Mouse (Mus musculus) MEL (cell line): Measurements from ENCODE around the gene Tmem169. TPM values are rescaled to one million over a fixed set of nuclear protein-coding genes. Genes with fewer than 3 reads are reported as not detected.

Experiments used
- DNase-seq: peaks from one replicate; pipeline ENCODE4 v3.0.0; 2011; ENCODE audit warnings: low read depth, low spot score
- H3K27ac ChIP-seq: 2 replicates; pipeline ENCODE4 v1.5.1; 2012; ENCODE audit warnings: low read depth, mild to moderate bottlenecking, control low read depth, low read length, moderate library complexity; ENCODE audit not compliant: control insufficient read depth
- H3K27me3 ChIP-seq, 2 experiments: fragments of 150-350 bp in 1 of 2; sonication (generic) in 1 of 2; 2 replicates each; pipeline ENCODE4 v1.6.1; 2012; ENCODE audit warnings: low read length in 2 of 2, mild to moderate bottlenecking in 2 of 2, improper control_type of control experiment in 1 of 2, moderate library complexity in 1 of 2; ENCODE audit not compliant: insufficient read depth in 2 of 2, control insufficient read depth in 1 of 2
- H3K36me3 ChIP-seq, 2 experiments: 2 replicates each; pipeline ENCODE4 v1.6.1; 2012 to 2014; ENCODE audit warnings: low read length in 2 of 2, improper control_type of control experiment in 1 of 2, inconsistent platforms in 1 of 2, mild to moderate bottlenecking in 1 of 2; ENCODE audit not compliant: insufficient read depth in 2 of 2, control insufficient read depth in 1 of 2
- H3K4me1 ChIP-seq, 2 experiments: fragments of 150-350 bp in 1 of 2; sonication (generic) in 1 of 2; 2 replicates each; pipeline ENCODE4 v1.6.1; 2012; ENCODE audit warnings: low read length in 2 of 2, improper control_type of control experiment in 1 of 2, mild to moderate bottlenecking in 1 of 2; ENCODE audit not compliant: insufficient read depth in 2 of 2, control insufficient read depth in 1 of 2
- H3K4me3 ChIP-seq, 2 experiments: fragments of 150-350 bp in 1 of 2; sonication (generic) in 1 of 2; 2 replicates each; pipeline ENCODE4 v1.5.1; 2012; ENCODE audit warnings: low read depth in 2 of 2, low read length in 2 of 2, mild to moderate bottlenecking in 2 of 2, moderate library complexity in 2 of 2, control low read depth in 1 of 2, improper control_type of control experiment in 1 of 2; ENCODE audit not compliant: control insufficient read depth in 1 of 2, insufficient read depth in 1 of 2
- H3K79me2 ChIP-seq: 2 replicates; pipeline ENCODE4 v1.6.1; 2012; ENCODE audit warnings: mild to moderate bottlenecking, low read length, moderate library complexity; ENCODE audit not compliant: control insufficient read depth, poor library complexity, insufficient read depth
- H3K9ac ChIP-seq: 2 replicates; pipeline ENCODE4 v1.6.1; 2012; ENCODE audit warnings: low read depth, mild to moderate bottlenecking, control low read depth, low read length, moderate library complexity; ENCODE audit not compliant: control insufficient read depth, poor library complexity, severe bottlenecking
- H3K9me3 ChIP-seq: fragments of 150-350 bp; sonication (generic); replicated peaks from 2 replicates; pipeline ENCODE4 v1.6.1; 2012; ENCODE audit warnings: mild to moderate bottlenecking, low read length, improper control_type of control experiment, moderate library complexity; ENCODE audit not compliant: insufficient read depth
- CHD1 ChIP-seq: IDR thresholded peaks from 2 replicates; pipeline ENCODE4 v1.6.1; 2012; ENCODE audit warnings: low read depth, mild to moderate bottlenecking, inconsistent platforms, low read length, improper control_type of control experiment
- CHD2 ChIP-seq: IDR thresholded peaks from 2 replicates; pipeline ENCODE4 v1.6.1; 2011; ENCODE audit warnings: low read length, improper control_type of control experiment
- CTCF ChIP-seq, 3 experiments: IDR thresholded peaks in 2 of 3; conservative IDR thresholded peaks in 1 of 3; 2 replicates each; pipeline ENCODE4 v1.5.1; 2011 to 2012; ENCODE audit warnings: low read length in 3 of 3, low read depth in 2 of 3, mild to moderate bottlenecking in 2 of 3, improper control_type of control experiment in 1 of 3, inconsistent platforms in 1 of 3, mixed read lengths in 1 of 3, moderate library complexity in 1 of 3; ENCODE audit not compliant: control insufficient read depth in 1 of 3, insufficient read depth in 1 of 3, poor library complexity in 1 of 3, severe bottlenecking in 1 of 3
- E2F4 ChIP-seq: IDR thresholded peaks from 2 replicates; pipeline ENCODE4 v1.6.1; 2011; ENCODE audit warnings: low read depth, low read length, improper control_type of control experiment, borderline replicate concordance
- ELF1 ChIP-seq: IDR thresholded peaks from 2 replicates; pipeline ENCODE4 v1.6.1; 2014; ENCODE audit warnings: low read depth, mild to moderate bottlenecking, inconsistent platforms, low read length, improper control_type of control experiment, moderate library complexity
- EP300 ChIP-seq, 2 experiments: IDR thresholded peaks; 2 replicates each; pipeline ENCODE4 v1.6.1; 2011; ENCODE audit warnings: improper control_type of control experiment in 2 of 2, low read length in 2 of 2, low read depth in 1 of 2, mild to moderate bottlenecking in 1 of 2
- ETS1 ChIP-seq: IDR thresholded peaks from 2 replicates; pipeline ENCODE4 v1.6.1; 2012; ENCODE audit warnings: low read depth, mild to moderate bottlenecking, inconsistent platforms, low read length, improper control_type of control experiment, moderate library complexity
- GATA1 ChIP-seq: IDR thresholded peaks from 2 replicates; pipeline ENCODE4 v1.6.1; 2011; ENCODE audit warnings: low read depth, low read length, improper control_type of control experiment
- HCFC1 ChIP-seq: IDR thresholded peaks from 2 replicates; pipeline ENCODE4 v1.6.1; 2012; ENCODE audit warnings: low read depth, mild to moderate bottlenecking, inconsistent platforms, low read length, improper control_type of control experiment, moderate library complexity
- JUND ChIP-seq: IDR thresholded peaks from 2 replicates; pipeline ENCODE4 v1.6.1; 2011; ENCODE audit warnings: low read depth, mild to moderate bottlenecking, improper control_type of control experiment, low read length
- KAT2A ChIP-seq: conservative IDR thresholded peaks from 2 replicates; pipeline ENCODE4 v1.6.1; 2012; ENCODE audit warnings: low read depth, low read length, improper control_type of control experiment, inconsistent platforms
- MAZ ChIP-seq: IDR thresholded peaks from 2 replicates; pipeline ENCODE4 v1.6.1; 2012; ENCODE audit warnings: low read depth, mild to moderate bottlenecking, inconsistent platforms, low read length, improper control_type of control experiment
- MYB ChIP-seq: IDR thresholded peaks from 2 replicates; pipeline ENCODE4 v1.6.1; 2011; ENCODE audit warnings: mild to moderate bottlenecking, low read depth, low read length, improper control_type of control experiment
- NRF1 ChIP-seq: IDR thresholded peaks from 2 replicates; pipeline ENCODE4 v1.6.1; 2014; ENCODE audit warnings: low read depth, mild to moderate bottlenecking, inconsistent platforms, low read length, improper control_type of control experiment, moderate library complexity; ENCODE audit not compliant: poor library complexity, insufficient read depth, severe bottlenecking
- POLR2A ChIP-seq, 2 experiments: IDR thresholded peaks; 2 replicates each; pipeline ENCODE4 v1.6.1; 2011 to 2012; ENCODE audit warnings: low read length in 2 of 2, mild to moderate bottlenecking in 2 of 2, control low read depth in 1 of 2, improper control_type of control experiment in 1 of 2, low read depth in 1 of 2, moderate library complexity in 1 of 2; ENCODE audit not compliant: control insufficient read depth in 1 of 2, insufficient read depth in 1 of 2, poor library complexity in 1 of 2
- POLR2AphosphoS2 ChIP-seq: IDR thresholded peaks from 2 replicates; pipeline ENCODE4 v1.6.1; 2011; ENCODE audit warnings: low read length, improper control_type of control experiment
- RAD21 ChIP-seq: IDR thresholded peaks from 2 replicates; pipeline ENCODE4 v1.6.1; 2011; ENCODE audit warnings: mild to moderate bottlenecking, low read depth, low read length, improper control_type of control experiment
- RCOR1 ChIP-seq: IDR thresholded peaks from 2 replicates; pipeline ENCODE4 v1.6.1; 2012; ENCODE audit warnings: low read depth, mild to moderate bottlenecking, inconsistent platforms, low read length, improper control_type of control experiment
- SMC3 ChIP-seq: IDR thresholded peaks from 2 replicates; pipeline ENCODE4 v1.6.1; 2011; ENCODE audit warnings: low read depth, low read length, improper control_type of control experiment
- TAL1 ChIP-seq: IDR thresholded peaks from 2 replicates; pipeline ENCODE4 v1.6.1; 2012; ENCODE audit warnings: mild to moderate bottlenecking, inconsistent platforms, low read length, moderate library complexity, mixed read lengths
- TBP ChIP-seq: IDR thresholded peaks from 2 replicates; pipeline ENCODE4 v1.8.0; 2011; ENCODE audit warnings: low read depth, low read length, improper control_type of control experiment
- TCF12 ChIP-seq: IDR thresholded peaks from 2 replicates; pipeline ENCODE4 v1.6.1; 2014; ENCODE audit warnings: low read depth, mild to moderate bottlenecking, inconsistent platforms, low read length, improper control_type of control experiment, moderate library complexity
- UBTF ChIP-seq: IDR thresholded peaks from 2 replicates; pipeline ENCODE4 v1.6.1; 2012; ENCODE audit warnings: low read depth, mild to moderate bottlenecking, inconsistent platforms, low read length, improper control_type of control experiment, moderate library complexity, borderline replicate concordance; ENCODE audit not compliant: insufficient read depth
- USF1 ChIP-seq: IDR thresholded peaks from 2 replicates; pipeline ENCODE4 v1.6.1; 2014; ENCODE audit warnings: low read depth, mild to moderate bottlenecking, inconsistent platforms, low read length, improper control_type of control experiment, moderate library complexity
- USF2 ChIP-seq, 2 experiments: IDR thresholded peaks; 2 replicates each; pipeline ENCODE4 v1.6.1; 2011 to 2012; ENCODE audit warnings: improper control_type of control experiment in 2 of 2, low read length in 2 of 2, borderline replicate concordance in 1 of 2, inconsistent platforms in 1 of 2, low read depth in 1 of 2, mild to moderate bottlenecking in 1 of 2; ENCODE audit not compliant: insufficient read depth in 1 of 2
- ZC3H11A ChIP-seq: IDR thresholded peaks from 2 replicates; pipeline ENCODE4 v1.6.1; 2012; ENCODE audit warnings: low read depth, mild to moderate bottlenecking, inconsistent platforms, low read length, improper control_type of control experiment
- ZKSCAN1 ChIP-seq: IDR thresholded peaks from 2 replicates; pipeline ENCODE4 v1.6.1; 2012; ENCODE audit warnings: low read depth, mild to moderate bottlenecking, inconsistent platforms, low read length, improper control_type of control experiment, moderate library complexity
- ZMIZ1 ChIP-seq: IDR thresholded peaks from 2 replicates; pipeline ENCODE4 v1.6.1; 2012; ENCODE audit warnings: low read depth, mild to moderate bottlenecking, inconsistent platforms, low read length, improper control_type of control experiment, moderate library complexity
- ZNF384 ChIP-seq: IDR thresholded peaks from 2 replicates; pipeline ENCODE4 v1.6.1; 2012; ENCODE audit warnings: low read depth, mild to moderate bottlenecking, inconsistent platforms, low read length, improper control_type of control experiment
- polyA plus RNA-seq, 2 experiments: library from polyadenylated mRNA; stranded (reverse) in 1 of 2; unstranded in 1 of 2; fragments of >175 nt in 1 of 2; fragments of >200 nt in 1 of 2; gene quantifications; 2 replicates each; pipeline versions ENCODE4 v1.2.1 to v1.2.4; 2012; ENCODE audit warnings: low replicate concordance in 2 of 2, low read depth in 1 of 2; ENCODE audit not compliant: insufficient read length in 2 of 2, insufficient read depth in 1 of 2, missing spikeins in 1 of 2
- total RNA-seq: library from RNA; depleted of rRNA; stranded (reverse); fragments of 300-350 nt; gene quantifications from 2 replicates; pipeline ENCODE4 v1.2.3, GENCODE M21; 2012

Tmem169 gene
- total and polyA plus RNA-seq, 3 experiments = 0.06 TPM; not detected in 2

DNA sequence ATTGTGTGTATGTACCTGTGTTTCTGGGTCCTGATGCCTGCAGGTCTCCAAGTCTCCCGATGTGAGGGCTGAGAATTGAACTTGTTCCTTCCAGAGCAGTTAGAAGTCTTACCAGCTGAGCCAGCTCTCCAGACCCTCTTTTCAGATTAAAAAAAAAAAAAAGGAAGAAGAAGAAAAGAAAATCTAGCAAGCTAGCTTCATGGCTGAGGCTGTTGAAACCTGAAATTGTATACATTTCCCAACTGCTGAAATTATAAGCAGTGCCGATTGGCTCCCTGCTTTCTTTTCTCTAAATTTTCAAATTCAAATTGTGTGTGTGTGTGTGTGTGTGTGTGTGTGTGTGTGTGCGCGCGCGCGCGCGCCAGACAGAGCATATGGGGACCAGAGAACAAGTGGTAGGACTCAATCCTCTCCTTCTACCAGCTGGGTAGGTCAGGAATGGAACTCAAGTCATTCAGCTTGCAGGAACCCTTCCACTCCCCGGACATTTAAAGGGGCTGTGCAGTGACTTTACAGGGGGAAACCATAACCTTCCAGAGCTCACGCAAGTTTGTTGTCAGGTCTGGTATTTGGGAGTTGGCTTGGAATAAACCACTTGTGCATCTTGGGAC is 30.2 kb upstream of the Tmem169 start:
- Histone ChIP-seq H3K9me3 (no peaks in the 10 kb centered on the region), H3K79me2 (peaks cover 3% of the 10 kb centered on the region; the same call in 1 of the 2 replicates), H3K4me1 (0 out of 4 replicates have a peak, but pooled peaks cover 0 to 10% of the 10 kb centered on the region in 2 experiments), H3K36me3 (peaks cover 0 to 3% of the 10 kb centered on the region in 2 experiments; a peak in 2 of 4 replicates), H3K4me3 (peak overlapping the region; percentile 54 to 63), H3K27me3 (no peaks in the 10 kb centered on the region), H3K27ac (peak overlapping the region; percentile 96), H3K9ac (peak overlapping the region; percentile 78)
- TF ChIP-seq ELF1 = no peak
- no peak; the same call in 1 of the 2 replicates for TF ChIP-seq NRF1
- no peak; the same call in 1 of the 2 replicates for TF ChIP-seq HCFC1
- peak; percentile 37; the same call in 1 of the 2 replicates for TF ChIP-seq TBP
- peak; percentile 83 for TF ChIP-seq ZNF384
- no peak for TF ChIP-seq E2F4
- no peak; the same call in 1 of the 2 replicates for TF ChIP-seq TCF12
- TF ChIP-seq RCOR1 = no peak
- no peak for TF ChIP-seq SMC3
- no peak for TF ChIP-seq USF2 (IDR thresholded peaks at IDR 0.05; ENCODE audit: borderline replicate concordance in 1 of 2, insufficient read depth in 1 of 2, low read depth in 1 of 2, low read length in 2 of 2)
- peak; percentile 61 for TF ChIP-seq ETS1
- no peak for TF ChIP-seq ZKSCAN1
- TF ChIP-seq RAD21 = no peak
- DNase-seq = peak; percentile 81

DNA sequence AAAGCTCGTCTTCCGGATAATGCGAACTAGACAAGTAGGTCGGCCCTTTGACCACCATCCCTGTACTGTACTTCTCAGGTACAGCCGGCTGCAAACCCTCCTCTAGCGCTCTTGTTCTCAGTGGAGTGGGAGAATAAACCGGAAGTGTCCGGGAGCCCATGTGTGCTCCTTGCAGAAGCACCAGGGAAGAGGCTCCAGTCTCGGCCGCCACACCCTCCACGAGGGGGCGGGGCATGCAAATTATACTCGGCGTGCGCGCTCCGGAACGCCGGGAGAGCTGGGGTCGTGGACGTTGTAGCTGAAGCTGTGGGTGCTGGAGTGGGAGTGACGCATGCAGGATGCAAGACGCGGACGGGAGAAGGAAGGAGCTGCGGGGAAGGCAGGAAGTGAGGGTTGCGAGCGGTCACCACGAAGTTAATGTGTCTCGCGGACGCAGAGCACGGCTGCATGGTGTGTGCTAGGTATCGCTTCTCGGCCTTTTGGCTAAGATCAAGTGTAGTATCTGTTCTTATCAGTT is 29.6 kb upstream of the Tmem169 start:
- Histone ChIP-seq H3K4me3 (peak overlapping the region; percentile 54 to 63; a peak in 3 of 4 replicates), H3K36me3 (peaks cover 0 to 3% of the 10 kb centered on the region in 2 experiments; a peak in 2 of 4 replicates), H3K27ac (peak overlapping the region; percentile 96), H3K27me3 (no peaks in the 10 kb centered on the region), H3K79me2 (peaks cover 3% of the 10 kb centered on the region; the same call in 1 of the 2 replicates), H3K9ac (peak overlapping the region; percentile 78), H3K9me3 (no peaks in the 10 kb centered on the region), H3K4me1 (0 out of 4 replicates have a peak, but pooled peaks cover 0 to 10% of the 10 kb centered on the region in 2 experiments)
- peak; percentile 97 for DNase-seq
- TF ChIP-seq MYB (no peak), POLR2AphosphoS2 (no peak), MAZ (no peak), EP300 (IDR thresholded peaks at IDR 0.05; ENCODE audit: low read depth in 1 of 2, low read length in 2 of 2) (peak in 1 of 2 experiments; percentile 42; a peak in 1 of 4 replicates), CTCF (IDR thresholded peaks at IDR 0.05 in 2 of 3, conservative IDR thresholded peaks at IDR 0.05 in 1 of 3; ENCODE audit: control insufficient read depth in 1 of 3, insufficient read depth in 1 of 3, low read depth in 2 of 3, low read length in 3 of 3, poor library complexity in 1 of 3, severe bottlenecking in 1 of 3) (no peak), ZMIZ1 (no peak), CHD1 (no peak), GATA1 (no peak), TAL1 (no peak), SMC3 (no peak), ZC3H11A (no peak), RAD21 (no peak), POLR2A (IDR thresholded peaks at IDR 0.05; ENCODE audit: control insufficient read depth in 1 of 2, insufficient read depth in 1 of 2, low read depth in 1 of 2, low read length in 2 of 2, poor library complexity in 1 of 2) (peak; percentile 18 to 29; a peak in 1 of 4 replicates), JUND (0 out of 2 replicates have a peak, but pooled peaks have one; percentile 73), ETS1 (peak; percentile 65), TBP (peak; percentile 97), UBTF (no peak), E2F4 (no peak), TCF12 (peak; percentile 67), KAT2A (no peak; the same call in 1 of the 2 replicates), CHD2 (no peak), USF1 (no peak)
